Mouse (Mus musculus): ENCODE measurements at regions not wholly inside any gene's neighbourhood (a gene's known extent, or its start where the extent isn't known, plus 50 kb on each side); places are given as distances from the start of the nearest gene placed in this dataset.

DNA sequence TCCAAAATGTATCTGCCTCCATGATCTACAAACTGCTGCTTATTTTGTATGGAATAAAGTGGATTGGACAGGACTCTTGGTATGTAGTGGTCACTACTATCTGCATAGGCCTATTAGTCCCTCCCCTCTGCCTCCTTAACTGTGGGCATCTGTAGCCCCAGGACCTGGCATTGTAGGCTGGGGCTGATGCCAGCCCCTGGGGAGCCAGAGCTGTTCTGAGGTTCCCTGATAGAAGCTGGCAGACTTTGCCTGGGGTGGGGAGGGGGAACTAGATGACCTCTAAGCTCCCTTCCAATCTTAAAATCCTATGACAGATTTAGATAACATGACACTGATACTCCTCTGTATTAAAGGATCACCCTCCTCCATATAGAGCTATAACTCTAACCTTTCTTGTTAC lies 491.2 kb upstream of the Klhl29 start:
- TF ChIP-seq POLR2A (IDR thresholded peaks at IDR 0.05; ENCODE audit: borderline replicate concordance, insufficient read depth, low read length) (no peak), CTCF (IDR thresholded peaks at IDR 0.05; ENCODE audit: borderline replicate concordance, insufficient read depth, low read depth, low read length) (no peak)

Data from cerebellum, adult 2 months (tissue).